Mouse (Mus musculus): ENCODE measurements around the gene St6galnac1. TPM values are rescaled to one million over a fixed set of nuclear protein-coding genes. Genes with fewer than 3 reads are reported as not detected.

St6galnac1 gene
- polyA plus RNA-seq, 1 experiment from 2014 or later: not detected

DNA sequence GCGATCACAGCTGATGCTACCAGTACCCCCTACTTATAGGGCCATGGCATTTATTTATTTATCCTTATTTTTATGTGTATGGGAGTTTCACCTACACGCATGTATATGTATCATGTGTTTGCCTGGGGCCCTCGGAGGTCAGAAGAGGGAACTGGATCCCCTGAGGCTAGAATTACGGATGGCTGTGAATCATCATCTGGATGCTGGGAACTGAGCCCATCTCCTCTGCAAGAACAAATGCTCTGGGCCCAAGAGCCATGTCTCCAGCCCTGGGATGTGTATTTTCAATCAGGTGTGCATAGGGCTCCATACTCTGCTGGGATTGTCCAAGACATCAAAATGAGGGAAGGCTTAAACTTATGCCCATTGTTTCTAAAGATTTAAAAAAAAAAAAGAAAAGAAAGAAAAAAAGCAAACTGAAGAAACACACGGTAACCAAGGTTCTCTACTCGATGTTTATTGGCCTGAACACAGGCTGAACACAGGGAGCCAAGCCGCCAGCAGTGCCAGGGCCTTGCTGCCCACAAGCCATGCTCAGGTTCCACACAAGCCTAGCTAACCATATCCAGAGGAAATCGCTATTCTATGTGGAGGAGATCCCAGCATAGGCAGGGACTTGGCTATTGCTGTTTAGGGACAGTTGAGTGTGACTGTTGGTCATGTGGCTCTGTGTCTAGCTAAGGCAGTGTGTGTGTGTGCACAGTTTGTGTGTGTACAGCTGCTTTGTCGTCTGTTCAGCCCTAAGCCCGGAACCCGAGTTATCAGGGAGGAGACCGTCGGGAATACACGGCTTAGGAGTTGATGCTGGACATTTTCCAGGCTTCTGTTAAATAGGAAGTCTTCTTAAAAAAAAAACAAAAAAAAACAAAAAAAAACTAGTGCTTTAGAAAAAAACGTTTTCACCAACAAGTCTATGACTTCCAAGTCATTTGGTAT, 31.1 kb upstream of the St6galnac1 start:
- no peak for DNase-seq (ENCODE audit: low spot score)
- Histone ChIP-seq H3K9me3 (no peaks in the 10 kb centered on the region), H3K27me3 (replicated peaks; ENCODE audit: low read depth, poor library complexity, severe bottlenecking) (peaks cover 18% of the 10 kb centered on the region; the same call in 1 of the 2 replicates), H3K36me3 (replicated peaks) (no peaks in the 10 kb centered on the region), H3K27ac (replicated peaks) (no peak overlapping the region; the same call in 1 of the 2 replicates), H3K4me1 (peaks cover 31% of the 10 kb centered on the region), H3K4me3 (no peak overlapping the region)
- 85% methylated on average over 15 of the region's 15 CpGs for WGBS

DNA sequence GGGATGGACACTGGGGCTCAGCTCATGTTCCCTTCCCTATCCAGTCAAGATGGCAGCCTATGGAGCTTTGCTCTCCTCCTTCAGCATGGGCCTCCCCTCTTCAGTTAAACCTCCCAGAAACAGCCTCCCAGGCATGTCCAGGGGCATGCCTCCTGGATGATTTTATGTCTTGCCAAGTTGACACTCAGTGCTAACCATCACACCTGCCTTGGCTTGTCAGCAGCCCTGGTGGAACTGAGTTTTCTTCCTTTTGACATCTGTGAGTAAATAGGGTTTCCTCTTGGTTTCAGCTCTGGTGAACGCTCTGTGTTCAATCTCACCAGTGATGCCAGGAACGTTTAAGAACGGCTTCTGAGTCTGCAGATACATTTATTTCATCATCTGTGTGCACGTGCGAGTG, 27.4 kb upstream of the St6galnac1 start:
- Histone ChIP-seq H3K4me3 (no peak overlapping the region), H3K27ac (replicated peaks) (no peak overlapping the region), H3K36me3 (replicated peaks) (no peaks in the 10 kb centered on the region), H3K9me3 (no peaks in the 10 kb centered on the region), H3K27me3 (replicated peaks; ENCODE audit: low read depth, poor library complexity, severe bottlenecking) (no peaks in the 10 kb centered on the region), H3K4me1 (peaks cover 13% of the 10 kb centered on the region; the same call in 1 of the 2 replicates)
- DNase-seq (ENCODE audit: low spot score): no peak
- 86% methylated on average over 5 of the region's 5 CpGs for WGBS

- Histone ChIP-seq H3K36me3 (replicated peaks) (no peaks in the 10 kb centered on the region), H3K4me3 (no peak overlapping the region), H3K4me1 (peaks cover 6% of the 10 kb centered on the region; the same call in 1 of the 2 replicates), H3K9me3 (no peaks in the 10 kb centered on the region), H3K27ac (replicated peaks) (peak overlapping the region; percentile 10; the same call in 1 of the 2 replicates), H3K27me3 (replicated peaks; ENCODE audit: low read depth, poor library complexity, severe bottlenecking) (no peaks in the 10 kb centered on the region)
- DNase-seq (ENCODE audit: low spot score): no peak
- 71% methylated on average over 5 of the region's 5 CpGs for WGBS
These were observed 25.8 kb upstream of the St6galnac1 start for GRCm38 (mm10) chr11:116801106-116801505.

- no peaks in the 10 kb centered on the region for H3K9me3 ChIP-seq
- 91% methylated on average over 5 of the region's 5 CpGs for WGBS
- no peak for DNase-seq (ENCODE audit: low spot score)
- no peak overlapping the region for H3K4me3 ChIP-seq
- H3K4me1 ChIP-seq: peaks cover 6% of the 10 kb centered on the region; the same call in 1 of the 2 replicates
- H3K27me3 ChIP-seq (replicated peaks; ENCODE audit: low read depth, poor library complexity, severe bottlenecking): no peaks in the 10 kb centered on the region
- H3K36me3 ChIP-seq (replicated peaks): no peaks in the 10 kb centered on the region
- H3K27ac ChIP-seq (replicated peaks): no peak overlapping the region
These were observed 24.1 kb upstream of the St6galnac1 start for GRCm38 (mm10) chr11:116799364-116799763.

GRCm38 (mm10) chr11:116784221-116784620, 8.9 kb upstream of the St6galnac1 start:
- no peak for DNase-seq (ENCODE audit: low spot score)
- Histone ChIP-seq H3K27me3 (replicated peaks; ENCODE audit: low read depth, poor library complexity, severe bottlenecking) (no peaks in the 10 kb centered on the region), H3K4me1 (peaks cover 21% of the 10 kb centered on the region), H3K4me3 (no peak overlapping the region), H3K9me3 (no peaks in the 10 kb centered on the region), H3K36me3 (replicated peaks) (no peaks in the 10 kb centered on the region), H3K27ac (replicated peaks) (0 out of 2 replicates have a peak overlapping the region, but pooled peaks have one; percentile 19)
- 86% methylated on average over 10 of the region's 10 CpGs for WGBS

GRCm38 (mm10) chr11:116782737-116783145, 7.4 kb upstream of the St6galnac1 start:
- H3K9me3 ChIP-seq: no peaks in the 10 kb centered on the region
- H3K4me3 ChIP-seq: no peak overlapping the region
- H3K27me3 ChIP-seq (replicated peaks; ENCODE audit: low read depth, poor library complexity, severe bottlenecking): no peaks in the 10 kb centered on the region
- WGBS: 72% methylated on average over 9 of the region's 9 CpGs
- peak; percentile 36 for DNase-seq (ENCODE audit: low spot score)
- H3K27ac ChIP-seq (replicated peaks): no peak overlapping the region
- peaks cover 21% of the 10 kb centered on the region for H3K4me1 ChIP-seq
- H3K36me3 ChIP-seq (replicated peaks): no peaks in the 10 kb centered on the region

- Histone ChIP-seq H3K36me3 (replicated peaks) (no peaks in the 10 kb centered on the region), H3K27ac (replicated peaks) (no peak overlapping the region), H3K9me3 (no peaks in the 10 kb centered on the region), H3K4me1 (no peaks in the 10 kb centered on the region), H3K4me3 (no peak overlapping the region), H3K27me3 (replicated peaks; ENCODE audit: low read depth, poor library complexity, severe bottlenecking) (no peaks in the 10 kb centered on the region)
- WGBS: 57% methylated on average over 2 of the region's 2 CpGs
- no peak for DNase-seq (ENCODE audit: low spot score)
These were observed 2.1 kb downstream of the St6galnac1 start for GRCm38 (mm10) chr11:116773205-116773604.

- 86% methylated on average over 5 of the region's 5 CpGs for WGBS
- Histone ChIP-seq H3K27ac (replicated peaks) (no peak overlapping the region), H3K4me3 (no peak overlapping the region)
These were observed 5.4 kb downstream of the St6galnac1 start for GRCm38 (mm10) chr11:116769873-116770272.

DNA sequence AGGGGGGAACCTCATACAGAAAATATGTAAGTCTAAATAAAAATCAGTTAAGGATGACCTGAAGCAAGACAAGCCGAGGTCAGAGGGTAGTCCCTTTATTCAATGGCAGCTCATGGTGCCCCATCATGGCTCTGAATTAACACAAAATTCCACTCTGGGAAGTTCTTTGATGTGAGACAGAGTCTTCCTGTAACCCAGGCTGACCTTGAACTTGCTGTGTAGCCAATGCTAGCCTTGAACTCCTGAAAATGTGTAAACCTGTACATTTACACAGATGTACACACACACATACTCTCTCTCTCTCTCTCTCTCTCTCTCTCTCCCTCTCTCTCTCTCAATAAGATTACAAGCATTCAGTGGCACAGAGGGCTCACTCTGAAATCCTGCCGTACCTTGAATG, 10.4 kb downstream of the St6galnac1 start:
- H3K27ac ChIP-seq (replicated peaks): no peak overlapping the region
- H3K36me3 ChIP-seq (replicated peaks): no peaks in the 10 kb centered on the region
- DNase-seq (ENCODE audit: low spot score): no peak
- no peak overlapping the region for H3K4me3 ChIP-seq
- no peaks in the 10 kb centered on the region for H3K9me3 ChIP-seq
- no peaks in the 10 kb centered on the region for H3K4me1 ChIP-seq
- WGBS: 97% methylated on average over 2 of the region's 2 CpGs
- H3K27me3 ChIP-seq (replicated peaks; ENCODE audit: low read depth, poor library complexity, severe bottlenecking): no peaks in the 10 kb centered on the region

More at GRCm38 (mm10) chr11:116769873-116770272, 5.4 kb downstream of the St6galnac1 start:
- Histone ChIP-seq H3K27me3 (replicated peaks; ENCODE audit: low read depth, poor library complexity, severe bottlenecking) (no peaks in the 10 kb centered on the region), H3K9me3 (no peaks in the 10 kb centered on the region), H3K4me1 (no peaks in the 10 kb centered on the region), H3K36me3 (replicated peaks) (no peaks in the 10 kb centered on the region)
- no peak for DNase-seq (ENCODE audit: low spot score)

DNA sequence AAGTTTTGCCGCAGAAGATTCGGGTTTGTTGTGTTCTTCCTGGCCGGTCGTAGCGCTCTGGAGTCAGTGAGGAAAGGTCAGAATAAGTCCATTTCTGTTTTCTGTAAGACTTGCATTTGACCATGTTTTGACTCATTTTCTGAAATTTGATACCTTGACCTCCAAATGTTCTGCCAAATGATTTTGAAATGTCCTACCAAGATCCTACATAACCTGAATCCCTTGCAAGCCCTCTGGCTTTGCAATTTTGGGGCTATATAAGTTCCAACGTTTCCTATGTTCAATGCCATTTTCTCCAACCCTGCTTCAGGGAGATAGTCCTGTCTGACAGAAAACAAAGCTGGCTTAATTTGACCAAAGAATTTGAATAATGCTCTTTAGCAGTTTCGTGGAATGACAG, 11.0 kb downstream of the St6galnac1 start:
- 92% methylated on average over 7 of the region's 7 CpGs for WGBS
- Histone ChIP-seq H3K27me3 (replicated peaks; ENCODE audit: low read depth, poor library complexity, severe bottlenecking) (no peaks in the 10 kb centered on the region), H3K9me3 (no peaks in the 10 kb centered on the region), H3K4me1 (no peaks in the 10 kb centered on the region), H3K4me3 (no peak overlapping the region), H3K36me3 (replicated peaks) (no peaks in the 10 kb centered on the region), H3K27ac (replicated peaks) (no peak overlapping the region)
- no peak for DNase-seq (ENCODE audit: low spot score)

- whole genome bisulfite sequencing: 85% methylated on average over 4 of the region's 4 CpGs
- Histone ChIP-seq H3K36me3 (replicated peaks) (no peaks in the 10 kb centered on the region), H3K27ac (replicated peaks) (no peak overlapping the region), H3K4me3 (no peak overlapping the region), H3K4me1 (no peaks in the 10 kb centered on the region), H3K27me3 (replicated peaks; ENCODE audit: low read depth, poor library complexity, severe bottlenecking) (no peaks in the 10 kb centered on the region), H3K9me3 (no peaks in the 10 kb centered on the region)
- no peak for DNase-seq (ENCODE audit: low spot score)
These were observed 20.1 kb downstream of the St6galnac1 start for GRCm38 (mm10) chr11:116755191-116755590.

- no peak overlapping the region for H3K27ac ChIP-seq (replicated peaks)
- 88% methylated on average over 5 of the region's 5 CpGs for WGBS
- DNase-seq (ENCODE audit: low spot score): no peak
- H3K4me3 ChIP-seq: no peak overlapping the region
- no peaks in the 10 kb centered on the region for H3K4me1 ChIP-seq
- no peaks in the 10 kb centered on the region for H3K27me3 ChIP-seq (replicated peaks; ENCODE audit: low read depth, poor library complexity, severe bottlenecking)
- H3K9me3 ChIP-seq: no peaks in the 10 kb centered on the region
- no peaks in the 10 kb centered on the region for H3K36me3 ChIP-seq (replicated peaks)
These were observed 21.4 kb downstream of the St6galnac1 start for GRCm38 (mm10) chr11:116753674-116754470.
